Mouse (Mus musculus) central nervous system, embryonic 18 days (tissue): Measurements from ENCODE around the gene Acadl. TPM values are rescaled to one million over a fixed set of nuclear protein-coding genes. Genes with fewer than 3 reads are reported as not detected.

Experiments
- polyA plus RNA-seq: library from polyadenylated mRNA; depleted of rRNA; stranded (reverse); fragments of >200 nt; gene quantifications from 2 replicates; pipeline ENCODE4 v1.2.3, GENCODE M21; 2012; rRNA removed

Gene Acadl
- 15.4 and 18.5 TPM in 2 replicates for polyA plus RNA-seq

GRCm38 (mm10) chr1:66862712-66863511 is at the start of gene Acadl:
TSS of gene Acadl (minus strand) at chr1:66863277.

GRCm38 (mm10) chr1:66817453-66817839 is 45.6 kb downstream of the Acadl start, which contains the start of gene Kansl1l:
TSS of gene Kansl1l (minus strand) at chr1:66817562.

Other genes starting within 250 kb of the Acadl start
- 21.5 and 26.0 TPM in 2 replicates for gene Rpe, start 162.4 kb downstream of the Acadl start, polyA plus RNA-seq
- gene Kansl1l, start 45.7 kb downstream of the Acadl start, polyA plus RNA-seq, result 13.0 and 14.0 TPM in 2 replicates
- gene Myl1, start 82.1 kb upstream of the Acadl start, polyA plus RNA-seq, result 0.73 and 52.6 TPM in 2 replicates
- gene Lancl1, start 175.6 kb upstream of the Acadl start, polyA plus RNA-seq, result 211 and 218 TPM in 2 replicates